Mouse (Mus musculus): Measurements from ENCODE around the gene Myrfl. TPM values are rescaled to one million over a fixed set of nuclear protein-coding genes. Genes with fewer than 3 reads are reported as not detected.

Myrfl gene
- total RNA-seq, 2 experiments from 2014 or later, result 0.22 to 0.45 TPM

DNA sequence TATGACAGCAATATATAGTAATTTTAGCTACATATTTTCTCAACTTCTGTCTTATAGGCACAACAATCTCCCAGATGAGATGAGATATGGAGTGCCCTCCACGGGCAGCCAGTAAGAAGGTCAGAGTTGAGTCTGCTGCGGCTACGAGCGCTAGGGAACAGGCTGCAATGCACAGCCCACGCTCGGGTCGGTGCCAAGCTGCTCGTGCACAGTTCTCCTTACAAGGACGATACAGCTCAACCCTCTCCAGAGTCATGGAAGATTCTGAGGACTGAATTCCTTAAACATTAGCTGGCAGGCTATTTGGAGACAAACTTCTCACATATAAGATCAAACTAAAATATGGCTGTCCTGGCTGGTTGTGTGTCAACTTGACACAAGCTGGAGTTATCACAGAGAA lies 17.9 kb upstream of the Myrfl start:
- DNase-seq (ENCODE audit: extremely low spot score in 1 of 2, low spot score in 1 of 2), result no peak

DNA sequence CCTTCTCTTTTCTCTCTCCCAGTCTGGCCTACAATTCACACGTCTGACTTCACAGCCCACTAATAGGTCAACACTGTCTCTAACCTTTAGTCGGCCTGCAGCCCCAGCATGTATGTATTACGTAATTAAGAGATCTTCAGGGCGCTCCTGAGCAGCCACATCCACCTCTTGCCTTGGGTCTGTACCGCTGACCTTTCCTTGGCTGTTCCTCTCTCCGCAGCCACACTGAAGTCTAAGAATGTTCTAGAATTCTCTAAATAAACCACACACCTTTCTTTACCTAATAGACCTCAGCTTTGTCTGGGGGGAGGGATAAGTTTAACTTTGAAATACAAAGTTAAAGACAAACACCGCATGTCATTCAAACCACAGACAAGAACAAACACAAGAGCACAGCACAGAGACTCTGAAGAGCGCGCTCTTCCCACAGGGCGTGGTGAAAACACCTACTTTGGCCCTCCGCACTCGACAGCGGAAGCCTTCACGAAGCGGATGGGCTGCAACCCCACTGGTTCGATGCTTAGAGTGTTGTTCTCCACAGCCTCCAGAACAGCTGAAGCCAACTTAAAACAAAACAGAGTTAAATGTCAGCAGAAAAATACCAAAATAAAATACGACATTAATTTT lies 17.0 kb upstream of the Myrfl start:
- no peak for DNase-seq (ENCODE audit: extremely low spot score in 1 of 2, low spot score in 1 of 2)

DNA sequence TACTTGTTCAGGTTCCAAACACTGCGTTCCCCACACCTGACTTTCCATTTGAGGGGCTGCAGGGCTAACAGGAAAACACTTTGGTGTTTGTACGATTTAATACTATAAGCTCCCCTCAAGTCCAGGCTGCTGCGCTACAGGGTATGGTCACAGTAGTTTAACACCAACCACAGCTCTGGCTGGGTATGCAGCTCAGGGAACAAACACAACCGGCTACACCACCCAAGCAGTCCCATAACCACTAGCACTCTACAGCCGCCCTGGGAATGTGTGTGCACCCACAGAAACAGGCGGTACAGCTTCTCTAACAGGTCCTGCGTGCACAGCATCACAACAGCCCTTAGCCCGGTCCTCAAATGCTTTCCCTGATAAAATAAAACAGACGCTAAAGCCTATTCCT lies 16.1 kb upstream of the Myrfl start:
- no peak for DNase-seq (ENCODE audit: extremely low spot score in 1 of 2, low spot score in 1 of 2)

DNA sequence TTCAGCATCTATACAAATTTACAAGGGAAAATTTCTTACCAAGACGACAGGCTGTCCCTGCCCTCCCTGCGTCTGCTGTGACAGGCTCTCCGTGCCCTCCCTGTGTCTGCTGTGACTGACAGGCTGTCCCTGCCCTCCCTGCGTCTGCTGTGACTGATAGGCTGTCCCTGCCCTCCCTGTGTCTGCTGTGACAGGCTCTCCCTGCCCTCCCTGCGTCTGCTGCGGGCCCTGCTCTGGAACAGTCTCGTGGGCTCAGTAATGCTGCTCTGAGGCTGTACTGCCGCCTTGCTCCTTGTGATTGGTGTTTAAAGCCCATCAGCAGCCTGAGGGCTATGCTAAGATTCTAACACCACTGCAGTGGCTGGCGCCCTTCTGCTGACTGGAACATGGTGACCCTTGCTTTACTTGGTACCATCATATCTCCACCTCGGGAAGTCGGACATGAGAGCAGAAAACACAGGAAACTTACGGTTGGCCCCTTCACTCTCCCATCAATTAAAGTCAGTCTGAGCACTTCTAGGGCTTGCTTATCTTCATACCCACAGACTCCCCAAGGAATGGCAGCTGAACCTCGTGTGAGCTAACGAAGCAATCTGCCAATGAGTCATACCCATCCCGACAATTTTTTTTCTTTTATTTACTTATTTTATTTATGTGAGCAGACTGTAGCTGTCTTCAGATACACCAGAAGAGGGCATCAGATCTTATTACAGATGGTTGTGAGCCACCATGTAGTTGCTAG lies 12.4 kb upstream of the Myrfl start:
- DNase-seq (ENCODE audit: extremely low spot score in 1 of 2, low spot score in 1 of 2), result no peak

DNA sequence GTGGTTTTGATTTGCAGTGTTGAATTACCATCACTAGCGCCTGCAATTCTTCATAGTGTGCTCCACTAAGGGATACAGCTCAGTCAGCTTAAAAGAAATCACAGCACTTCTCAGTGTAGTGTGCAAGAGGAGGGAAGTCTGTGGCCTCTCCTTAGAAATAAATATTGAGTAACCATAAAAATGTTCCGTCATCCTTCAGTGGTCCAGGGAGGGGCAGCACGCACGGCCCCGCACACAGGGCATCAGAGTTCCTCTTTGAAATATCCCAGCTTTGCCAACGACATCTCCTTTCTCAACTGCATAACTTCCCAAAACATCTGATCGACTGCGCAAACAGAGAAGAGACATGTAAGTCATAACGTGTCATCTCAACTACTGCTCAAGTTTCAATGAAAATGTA lies 10.1 kb upstream of the Myrfl start:
- DNase-seq (ENCODE audit: extremely low spot score in 1 of 2, low spot score in 1 of 2), result no peak

DNA sequence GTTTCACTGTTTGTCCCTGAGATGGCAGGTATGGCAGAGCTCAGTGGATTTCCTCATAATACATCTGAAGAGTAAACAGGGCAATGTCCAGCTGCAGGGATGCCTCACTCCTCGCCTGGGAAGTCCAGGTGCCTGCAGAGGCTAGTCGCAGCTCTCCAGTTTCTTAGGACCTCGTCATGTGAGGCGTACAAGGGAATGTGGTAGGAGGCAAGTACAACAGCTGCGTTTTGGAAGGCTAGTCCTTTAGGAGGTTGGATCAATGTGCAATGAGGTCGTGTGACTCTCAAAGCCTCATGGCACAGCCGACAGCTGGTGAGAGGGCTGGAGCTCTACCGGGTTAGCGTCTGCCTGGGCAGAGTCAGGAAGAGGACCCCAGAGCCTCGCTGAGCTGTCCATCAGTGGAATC lies 7.8 kb upstream of the Myrfl start:
- DNase-seq (ENCODE audit: extremely low spot score in 1 of 2, low spot score in 1 of 2), result no peak

DNA sequence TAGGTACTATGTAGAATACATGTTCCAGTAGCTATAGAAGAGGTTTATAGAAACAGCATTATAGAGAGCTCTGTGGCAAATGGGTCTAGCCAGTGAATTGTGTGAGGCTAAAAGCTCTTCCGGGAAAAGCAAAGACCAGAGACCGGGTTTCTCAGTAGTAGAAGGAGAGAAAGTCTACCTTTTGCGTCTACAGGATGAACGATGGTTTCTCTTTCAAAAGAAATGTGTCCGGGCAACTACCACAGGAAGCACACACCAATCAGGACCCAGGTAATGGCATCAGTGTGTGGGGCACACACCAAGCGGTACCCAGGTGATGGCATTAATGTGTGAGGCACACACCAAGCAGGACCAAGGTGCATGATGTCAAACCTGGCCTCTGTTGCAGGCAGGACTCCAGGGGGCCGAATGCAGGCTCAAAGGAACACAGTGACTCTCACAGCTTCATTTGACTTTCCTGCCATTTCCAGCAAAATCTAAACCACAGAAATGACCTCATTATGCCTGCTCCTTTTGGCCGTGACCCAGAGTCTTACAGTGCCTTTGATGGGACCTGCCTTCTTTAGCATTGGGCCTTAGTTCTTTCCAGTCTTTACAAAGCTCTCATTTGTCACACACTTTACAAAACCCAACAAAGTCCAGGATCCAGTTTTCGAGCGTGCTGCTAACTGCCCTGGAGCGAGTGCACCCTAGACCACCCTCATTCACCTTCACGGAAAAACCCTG lies 1.4 kb downstream of the Myrfl start:
- DNase-seq (ENCODE audit: extremely low spot score in 1 of 2, low spot score in 1 of 2), result no peak

DNA sequence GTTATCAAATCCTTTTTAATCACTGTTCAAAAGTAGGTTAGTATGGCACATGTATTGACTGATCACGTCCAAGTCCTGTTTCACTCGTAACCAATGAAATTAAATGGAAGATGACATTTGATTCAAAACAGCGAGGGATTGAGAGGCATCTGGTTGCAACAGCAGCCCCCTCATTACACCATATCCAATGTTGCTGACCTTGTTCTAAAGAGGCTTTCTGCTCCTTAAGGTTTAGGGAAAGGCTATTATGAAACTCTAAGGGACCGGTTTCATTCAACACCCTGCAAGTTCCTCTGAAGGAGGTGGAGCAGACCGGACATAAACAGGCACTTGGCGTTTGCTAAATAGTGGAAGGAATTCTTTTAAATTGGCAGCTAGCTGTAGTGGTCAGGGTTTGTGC lies 2.2 kb downstream of the Myrfl start:
- no peak for DNase-seq (ENCODE audit: extremely low spot score in 1 of 2, low spot score in 1 of 2)

DNA sequence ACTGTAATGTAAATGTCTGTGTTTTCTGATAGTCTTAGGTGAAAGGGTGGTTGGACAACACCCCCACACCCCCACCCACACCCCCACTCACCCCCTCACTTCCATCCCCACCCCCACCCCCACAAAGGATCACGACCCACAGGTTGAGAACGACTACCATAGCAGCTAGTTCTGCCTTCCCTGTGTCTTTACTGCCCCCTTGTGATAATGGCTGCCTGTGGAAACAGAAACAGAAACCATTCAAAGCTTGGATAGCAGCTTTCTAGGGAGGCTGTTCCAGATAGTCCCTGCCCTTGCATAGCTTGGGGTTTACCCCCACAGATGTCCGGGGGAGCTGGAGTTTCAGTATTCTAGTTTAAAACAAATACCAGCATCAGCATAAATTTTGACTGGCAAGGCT lies 3.0 kb downstream of the Myrfl start:
- peak in 1 of 2 experiments; percentile 17 for DNase-seq (ENCODE audit: extremely low spot score in 1 of 2, low spot score in 1 of 2)

DNA sequence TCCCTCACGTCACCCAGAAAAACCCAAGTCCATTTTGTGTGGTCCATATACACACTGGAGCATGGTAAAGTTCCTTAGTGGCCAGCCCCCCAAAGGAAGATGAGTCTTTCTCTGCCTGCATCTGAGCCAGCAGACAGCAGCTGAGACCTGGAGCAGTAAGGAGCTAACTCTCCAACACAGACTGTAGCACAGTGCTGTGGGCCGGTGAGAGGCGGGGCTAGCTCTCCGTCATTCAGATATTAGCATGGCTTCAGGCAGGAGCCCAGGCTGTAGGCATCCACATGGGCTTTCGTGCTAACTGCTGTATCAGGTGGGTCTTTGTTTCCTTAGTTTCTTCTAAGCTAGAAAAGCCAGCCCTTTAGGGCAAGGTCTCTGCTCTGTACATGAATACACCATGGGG lies 6.1 kb downstream of the Myrfl start:
- no peak for DNase-seq (ENCODE audit: extremely low spot score in 1 of 2, low spot score in 1 of 2)

DNA sequence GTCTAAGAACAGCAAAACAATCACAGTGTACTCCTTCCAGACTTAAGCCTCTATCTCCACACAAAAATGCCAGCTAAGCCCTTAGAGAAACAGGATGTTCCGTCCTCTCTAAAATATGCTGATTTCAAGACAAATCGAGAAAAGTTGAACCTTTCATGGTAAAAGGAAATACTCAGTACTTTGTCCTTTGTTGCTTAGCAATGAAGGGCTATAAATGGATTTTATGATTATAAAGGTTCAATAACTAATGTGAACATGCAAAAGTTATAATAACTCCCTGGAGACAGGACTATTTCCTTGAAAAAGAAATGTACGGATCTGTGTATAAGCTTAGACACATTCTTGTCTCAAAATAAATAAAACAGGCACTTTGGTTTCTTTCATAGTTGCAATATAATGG lies 12.2 kb downstream of the Myrfl start:
- DNase-seq (ENCODE audit: extremely low spot score in 1 of 2, low spot score in 1 of 2), result no peak

DNA sequence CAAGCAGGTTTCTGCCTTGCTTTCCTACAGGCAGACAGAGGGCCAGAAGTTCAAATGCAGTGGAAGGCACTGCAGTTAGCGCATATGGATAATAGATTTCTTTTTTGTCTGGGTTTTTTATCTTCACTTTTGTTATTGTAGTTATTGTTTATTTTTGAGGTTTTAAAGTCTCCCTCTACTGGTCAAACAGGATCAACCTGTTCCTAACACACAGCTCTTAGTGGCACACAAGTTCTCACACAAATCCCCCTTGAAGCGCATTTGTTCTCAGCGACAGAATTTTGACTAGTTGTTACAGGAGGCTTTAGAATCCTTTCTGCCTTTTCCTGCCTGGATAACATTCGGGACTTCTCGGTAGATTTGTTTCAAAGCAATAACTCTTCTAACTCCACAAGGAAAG lies 13.2 kb downstream of the Myrfl start:
- DNase-seq (ENCODE audit: extremely low spot score in 1 of 2, low spot score in 1 of 2), result no peak

DNA sequence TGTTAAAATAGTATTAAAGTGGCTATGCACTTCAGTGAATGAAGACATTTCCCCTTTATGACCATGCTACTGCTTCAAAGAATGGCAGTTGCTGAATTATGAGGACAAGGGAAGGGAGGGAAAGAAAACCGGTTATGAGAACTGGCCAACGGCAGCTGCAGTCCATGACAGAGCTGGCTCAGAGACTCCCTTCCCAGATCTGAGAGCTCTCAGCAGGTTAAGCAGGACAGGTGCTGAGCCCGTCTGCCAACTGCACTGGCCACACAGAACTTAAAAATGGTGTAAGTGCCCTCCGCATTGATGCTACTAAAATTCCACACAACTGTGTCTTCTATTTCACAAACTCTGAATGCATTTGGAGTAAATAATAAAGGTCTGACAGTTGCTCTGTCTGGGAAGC lies 19.3 kb downstream of the Myrfl start:
- no peak for DNase-seq (ENCODE audit: extremely low spot score in 1 of 2, low spot score in 1 of 2)

DNA sequence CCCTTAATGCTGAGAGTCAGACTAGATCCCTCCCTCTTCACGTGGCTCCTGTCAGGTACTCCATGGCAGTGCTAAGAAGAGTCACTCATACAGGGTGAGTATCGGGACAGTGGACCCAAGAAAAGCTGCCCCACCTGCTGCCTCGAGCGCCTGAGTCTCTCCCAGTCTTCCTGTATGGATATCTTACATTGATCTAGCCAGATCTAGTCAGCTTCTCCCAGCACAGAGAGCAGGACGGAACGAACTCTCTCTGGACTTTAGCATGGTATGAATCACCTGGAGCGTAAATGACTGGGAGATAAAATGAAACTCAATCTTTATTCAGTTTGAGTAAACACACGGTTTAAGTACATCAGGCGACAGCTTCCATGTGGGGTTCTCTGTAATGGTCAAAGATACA lies 22.2 kb downstream of the Myrfl start:
- DNase-seq (ENCODE audit: extremely low spot score in 1 of 2, low spot score in 1 of 2), result no peak

DNA sequence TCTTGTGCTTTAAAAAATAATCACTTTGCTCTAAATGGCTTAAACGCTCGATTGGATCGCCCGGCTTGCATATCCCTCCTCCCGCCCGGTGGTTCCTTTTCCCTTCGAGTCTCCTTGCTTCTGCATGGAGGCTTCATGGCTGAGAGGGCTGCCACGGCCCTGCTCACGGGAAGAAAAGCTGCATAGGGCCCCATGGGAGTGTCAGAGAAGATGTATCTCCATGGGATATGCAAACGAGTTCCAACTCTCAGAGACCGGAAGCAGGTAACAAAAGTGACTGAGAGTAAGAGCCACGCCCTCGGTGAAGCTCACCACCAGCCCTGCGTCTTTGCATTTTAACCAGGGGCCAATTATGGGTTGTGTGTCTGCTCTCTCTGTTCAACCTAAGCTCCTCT lies 24.7 kb downstream of the Myrfl start:
- DNase-seq (ENCODE audit: extremely low spot score in 1 of 2, low spot score in 1 of 2), result no peak

DNA sequence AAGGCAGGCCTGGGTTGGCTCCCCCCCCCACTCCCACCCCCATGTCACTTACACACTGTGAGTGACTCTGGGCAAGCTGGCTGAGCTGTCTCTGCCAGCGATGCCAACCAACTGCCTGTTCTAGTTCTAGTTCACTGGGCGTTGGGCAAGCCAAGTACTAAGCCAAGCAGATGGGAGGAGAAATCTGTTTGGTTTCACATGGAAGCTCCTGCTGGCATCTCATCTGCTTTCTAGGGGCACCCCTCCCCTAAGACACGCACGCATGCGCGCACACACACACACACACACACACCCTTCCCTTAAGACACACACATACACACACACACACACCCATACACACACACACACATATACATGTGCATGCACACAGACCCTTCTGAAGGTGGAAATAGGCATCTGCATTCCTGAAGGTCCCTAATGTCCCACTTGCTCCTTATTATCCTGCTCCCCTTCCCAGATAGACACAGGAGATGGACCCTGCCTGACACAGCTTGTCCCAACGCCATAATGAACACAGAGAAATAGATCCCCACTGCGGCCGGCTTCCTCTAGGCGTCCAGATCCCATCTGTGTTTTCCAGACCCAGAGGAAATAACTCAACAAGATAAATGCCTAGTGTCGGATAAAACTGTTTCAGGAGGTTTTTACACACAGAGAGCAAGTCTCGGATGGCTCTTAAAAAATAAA lies 25.2 kb downstream of the Myrfl start:
- peak; percentile 14 to 25 for DNase-seq (ENCODE audit: extremely low spot score in 1 of 2, low spot score in 1 of 2)

DNA sequence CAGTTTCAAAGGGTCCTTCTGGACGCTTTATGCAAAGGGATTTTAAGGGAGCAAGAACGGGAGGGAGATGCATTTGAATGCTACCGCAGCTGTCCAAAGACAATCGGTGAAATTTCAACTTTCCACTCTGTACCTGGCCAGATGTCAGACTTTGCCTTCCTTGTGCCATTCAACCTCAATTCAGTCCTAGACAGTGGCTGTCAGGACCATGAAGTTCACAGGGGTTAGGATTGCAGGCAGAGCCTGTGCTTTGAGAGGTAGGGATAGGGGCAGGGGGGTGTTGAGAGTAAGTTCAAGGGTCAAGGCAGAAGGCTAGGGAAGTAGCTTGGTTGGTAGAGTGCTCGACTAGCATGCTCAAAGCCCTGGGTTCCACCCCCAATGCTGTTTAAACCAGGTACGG lies 25.9 kb downstream of the Myrfl start:
- DNase-seq (ENCODE audit: extremely low spot score in 1 of 2, low spot score in 1 of 2), result no peak

DNA sequence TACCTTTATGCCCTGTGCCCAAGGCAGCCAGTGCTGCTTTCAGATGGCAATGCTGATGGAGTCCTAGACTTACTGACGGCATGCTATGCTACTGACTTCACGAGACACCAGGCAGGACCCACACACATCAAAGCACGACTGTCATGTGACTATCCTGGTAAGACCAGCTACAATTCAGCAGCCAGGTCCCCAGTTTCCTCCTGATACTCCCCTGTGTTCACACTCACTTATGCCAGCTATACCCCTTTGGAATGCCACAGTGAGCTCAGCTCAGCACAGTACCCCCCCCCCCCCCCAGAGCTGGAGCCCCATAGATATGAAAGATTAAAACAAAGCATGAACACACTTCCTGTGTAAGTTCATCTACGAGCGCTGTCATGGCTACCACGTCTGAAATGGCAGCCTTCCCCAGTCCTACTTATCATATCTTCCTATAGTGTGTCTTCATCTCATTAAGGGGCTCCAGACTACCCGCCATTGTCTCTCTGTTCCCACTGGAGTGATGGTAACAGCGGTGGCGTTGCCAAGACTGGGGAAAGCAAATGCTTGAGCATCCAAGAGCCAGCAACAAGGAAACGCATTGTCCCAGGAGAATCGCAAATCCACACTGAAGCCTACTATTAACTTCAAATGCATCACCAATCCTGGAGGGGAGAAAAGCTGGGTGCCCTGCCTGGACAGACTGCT lies 43.4 kb downstream of the Myrfl start:
- DNase-seq (ENCODE audit: extremely low spot score in 1 of 2, low spot score in 1 of 2), result no peak

DNA sequence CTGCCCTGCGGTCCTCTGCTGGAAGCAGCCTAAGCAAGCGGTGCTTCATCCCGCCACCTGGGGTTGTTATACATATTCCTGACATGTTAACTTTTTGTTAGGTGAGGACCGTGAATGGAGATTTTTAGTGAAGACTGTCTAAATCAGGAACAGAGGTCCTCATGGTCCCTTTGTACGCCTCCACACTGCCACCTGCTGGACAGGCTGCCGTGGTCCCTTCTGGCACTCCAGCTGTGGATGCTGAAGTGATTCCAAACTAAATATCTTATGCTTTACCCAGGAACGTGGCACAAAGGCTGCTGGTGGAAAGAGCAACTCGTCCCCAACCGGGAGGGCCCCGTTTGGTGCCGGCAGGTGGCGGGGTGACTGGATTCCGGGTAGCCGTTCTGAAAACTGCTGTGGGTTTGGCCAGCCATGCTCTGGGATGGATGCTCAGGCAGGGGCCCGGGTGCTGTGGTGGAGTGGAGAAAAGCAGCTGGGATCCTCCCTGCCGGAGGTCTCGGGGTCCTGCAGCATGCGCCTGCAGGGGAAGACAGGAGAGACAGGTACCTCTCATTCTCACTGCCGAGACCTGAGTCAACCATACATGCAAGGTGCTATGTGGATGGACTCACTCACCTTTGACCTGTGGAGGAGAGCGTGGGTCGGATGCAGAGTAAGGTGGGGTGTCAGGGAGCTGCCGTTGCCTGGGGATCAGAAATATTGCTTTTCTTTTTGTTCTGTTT lies 47.8 kb downstream of the Myrfl start:
- peak; percentile 91 to 99 for DNase-seq (ENCODE audit: extremely low spot score in 1 of 2, low spot score in 1 of 2)

DNA sequence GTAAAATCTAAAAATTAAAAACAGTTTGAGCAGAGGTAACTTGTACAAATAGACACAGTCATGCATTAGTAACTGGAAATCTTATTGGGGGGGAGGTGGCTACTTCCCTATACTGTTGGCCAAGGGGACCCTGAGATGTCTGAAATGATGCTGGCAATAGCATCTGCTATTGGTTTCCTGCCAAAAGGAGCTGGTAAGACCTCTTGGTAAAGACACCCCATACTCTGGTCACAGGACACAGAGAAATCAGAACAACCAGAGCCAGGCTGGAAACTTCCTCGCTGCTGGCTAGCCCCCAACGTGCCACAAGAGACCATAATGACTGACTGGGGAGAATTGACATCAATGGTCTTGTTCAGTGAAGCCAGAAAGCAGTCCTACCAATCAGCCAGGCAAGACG lies 55.2 kb downstream of the Myrfl start:
- no peak for DNase-seq (ENCODE audit: extremely low spot score in 1 of 2, low spot score in 1 of 2)

Measured in layer of hippocampus, postnatal 25 days (tissue).